Mouse (Mus musculus) granulocyte monocyte progenitor cell, adult 5-6 weeks (primary cell): ENCODE measurements around the gene Birc2. TPM values are rescaled to one million over a fixed set of nuclear protein-coding genes. Genes with fewer than 3 reads are reported as not detected.

ENCODE experiments used
- total RNA-seq, 2 experiments: library from RNA; stranded (forward) in 1 of 2; stranded (reverse) in 1 of 2; fragments of 200-712, 200-1000 nt in 1 of 2; fragments of >200 nt in 1 of 2; fragmentation: Nextera tagmentation in 1 of 2; gene quantifications; 2 replicates each; pipeline ENCODE4 v1.2.3; 2014 to 2017

Gene Birc2
- total RNA-seq, 2 experiments from 2014 or later = 30.8 to 40.0 TPM

Other genes with a start within 250 kb of the Birc2 start
- gene Mmp20, start 208.8 kb downstream of the Birc2 start, total RNA-seq (2014; fragmentation: Nextera tagmentation) = not detected in 2 replicates
- gene Mmp20, start 208.8 kb downstream of the Birc2 start, total RNA-seq (2017) = not detected in 2 replicates
- gene Mmp7, start 145.0 kb downstream of the Birc2 start, total RNA-seq (2014; fragmentation: Nextera tagmentation) = not detected in 2 replicates
- not detected in 2 replicates for gene Mmp7, start 145.0 kb downstream of the Birc2 start, total RNA-seq (2017)
- 77.3 and 83.0 TPM in 2 replicates for gene Tmem123, start 73.0 kb downstream of the Birc2 start, total RNA-seq (2014; fragmentation: Nextera tagmentation)
- 114 and 119 TPM in 2 replicates for gene Tmem123, start 73.0 kb downstream of the Birc2 start, total RNA-seq (2017)
- 21.6 and 34.6 TPM in 2 replicates for gene Birc3, start 36.1 kb upstream of the Birc2 start, total RNA-seq (2014; fragmentation: Nextera tagmentation)
- gene Birc3, start 36.1 kb upstream of the Birc2 start, total RNA-seq (2017) = 31.1 and 35.7 TPM in 2 replicates
- not detected in 2 replicates for gene Yap1, start 167.5 kb upstream of the Birc2 start, total RNA-seq (2014; fragmentation: Nextera tagmentation)
- not detected in 2 replicates for gene Yap1, start 167.5 kb upstream of the Birc2 start, total RNA-seq (2017)
- 0.45 TPM in 1 of 2 replicates, not detected in the other for gene Cfap300, start 205.8 kb upstream of the Birc2 start, total RNA-seq (2014; fragmentation: Nextera tagmentation)
- not detected in 2 replicates for gene Cfap300, start 205.8 kb upstream of the Birc2 start, total RNA-seq (2017)